Mouse (Mus musculus): ENCODE measurements around the gene Cbln3. TPM values are rescaled to one million over a fixed set of nuclear protein-coding genes. Genes with fewer than 3 reads are reported as not detected.

The Cbln3 gene
- polyA plus RNA-seq (2012; fragmentation: generic; extraction: Trizol), result 0.28 TPM

GRCm38 (mm10) chr14:55884166-55884565, at the start of gene Cbln3:
Gene Cbln3, minus strand, starts transcription at chr14:55884392.
- Histone ChIP-seq H3K79me2 (ENCODE audit: control insufficient read depth, insufficient read depth) (no peaks in the 10 kb centered on the region), H3K4me2 (ENCODE audit: low read depth) (peak within 1 kb of the TSS; percentile 81), H3K4me3 (peak within 1 kb of the TSS; percentile 86), H3ac (ENCODE audit: control insufficient read depth, insufficient read length) (peak within 1 kb of the TSS; percentile 67), H3K27me3 (ENCODE audit: control insufficient read depth, insufficient read depth, insufficient read length) (no peaks in the 10 kb centered on the region), H3K36me3 (ENCODE audit: control insufficient read depth, insufficient read depth) (peaks cover 18% of the 10 kb centered on the region)
- TF ChIP-seq POLR2AphosphoS2 (IDR thresholded peaks at IDR 0.05; ENCODE audit: insufficient read length, low read depth), result no peak

- TF ChIP-seq POLR2AphosphoS2 (IDR thresholded peaks at IDR 0.05; ENCODE audit: insufficient read length, low read depth) (no peak), SRF (IDR thresholded peaks at IDR 0.05; ENCODE audit: control insufficient read depth, insufficient read length, low read depth) (no peak), USF1 (IDR thresholded peaks at IDR 0.05; ENCODE audit: low read depth) (no peak), MYOG (IDR thresholded peaks at IDR 0.05; ENCODE audit: control insufficient read depth in 1 of 3, insufficient read depth in 1 of 3, insufficient read length in 2 of 3, low read depth in 2 of 3) (no peak), MYOD1 (IDR thresholded peaks at IDR 0.05; ENCODE audit: control insufficient read depth in 1 of 3, insufficient read length in 2 of 3, low read depth in 2 of 3) (no peak), TCF3 (IDR thresholded peaks at IDR 0.05; ENCODE audit: insufficient read length, low read depth) (no peak), MAX (IDR thresholded peaks at IDR 0.05; ENCODE audit: low read depth) (no peak), E2F4 (IDR thresholded peaks at IDR 0.05; ENCODE audit: insufficient read depth) (no peak), CEBPB (IDR thresholded peaks at IDR 0.05; ENCODE audit: insufficient read depth, poor library complexity, severe bottlenecking) (no peak), POLR2A (IDR thresholded peaks at IDR 0.05; ENCODE audit: insufficient read length, low read depth) (no peak), REST (IDR thresholded peaks at IDR 0.05; ENCODE audit: insufficient read depth, insufficient read length) (no peak), TCF12 (IDR thresholded peaks at IDR 0.05; ENCODE audit: insufficient read depth, poor library complexity, severe bottlenecking) (no peak)
- no peak overlapping the region for H3K4me2 ChIP-seq (ENCODE audit: low read depth)
- no peaks in the 10 kb centered on the region for H3K27me3 ChIP-seq (ENCODE audit: control insufficient read depth, insufficient read depth, insufficient read length)
- no peaks in the 10 kb centered on the region for H3K79me2 ChIP-seq (ENCODE audit: control insufficient read depth, insufficient read depth)
- no peak overlapping the region for H3ac ChIP-seq (ENCODE audit: control insufficient read depth, insufficient read length)
- no peak overlapping the region for H3K4me3 ChIP-seq
- H3K36me3 ChIP-seq (ENCODE audit: control insufficient read depth, insufficient read depth), result no peaks in the 10 kb centered on the region
These were observed 49.4 kb upstream of the Cbln3 start for GRCm38 (mm10) chr14:55933586-55933985.

- Histone ChIP-seq H3K79me2 (ENCODE audit: control insufficient read depth, insufficient read depth) (no peaks in the 10 kb centered on the region), H3K4me3 (no peak overlapping the region)
- TF ChIP-seq MYOD1 (IDR thresholded peaks at IDR 0.05; ENCODE audit: control insufficient read depth in 1 of 3, insufficient read length in 2 of 3, low read depth in 2 of 3) (peak in 1 of 3 experiments; percentile 44), TCF12 (IDR thresholded peaks at IDR 0.05; ENCODE audit: insufficient read depth, poor library complexity, severe bottlenecking) (no peak)
These were observed 45.2 kb upstream of the Cbln3 start for GRCm38 (mm10) chr14:55929263-55929997.

GRCm38 (mm10) chr14:55926847-55927246, 42.7 kb upstream of the Cbln3 start:
- Histone ChIP-seq H3K36me3 (ENCODE audit: control insufficient read depth, insufficient read depth) (no peaks in the 10 kb centered on the region), H3K4me3 (no peak overlapping the region), H3K79me2 (ENCODE audit: control insufficient read depth, insufficient read depth) (no peaks in the 10 kb centered on the region), H3K4me2 (ENCODE audit: low read depth) (no peak overlapping the region), H3ac (ENCODE audit: control insufficient read depth, insufficient read length) (no peak overlapping the region), H3K27me3 (ENCODE audit: control insufficient read depth, insufficient read depth, insufficient read length) (no peaks in the 10 kb centered on the region)
- TF ChIP-seq MYOG (IDR thresholded peaks at IDR 0.05; ENCODE audit: control insufficient read depth in 1 of 3, insufficient read depth in 1 of 3, insufficient read length in 2 of 3, low read depth in 2 of 3) (no peak), MAX (IDR thresholded peaks at IDR 0.05; ENCODE audit: low read depth) (no peak), TCF12 (IDR thresholded peaks at IDR 0.05; ENCODE audit: insufficient read depth, poor library complexity, severe bottlenecking) (no peak)

More at GRCm38 (mm10) chr14:55929263-55929997, 45.2 kb upstream of the Cbln3 start:
- H3K36me3 ChIP-seq (ENCODE audit: control insufficient read depth, insufficient read depth), result no peaks in the 10 kb centered on the region
- peak overlapping the region; percentile 10 for H3K4me2 ChIP-seq (ENCODE audit: low read depth)
- no peak overlapping the region for H3ac ChIP-seq (ENCODE audit: control insufficient read depth, insufficient read length)
- no peaks in the 10 kb centered on the region for H3K27me3 ChIP-seq (ENCODE audit: control insufficient read depth, insufficient read depth, insufficient read length)

GRCm38 (mm10) chr14:55922475-55923232, 38.5 kb upstream of the Cbln3 start:
- H3K4me3 ChIP-seq, result no peak overlapping the region
- TF ChIP-seq USF1 (IDR thresholded peaks at IDR 0.05; ENCODE audit: low read depth) (no peak), MAX (IDR thresholded peaks at IDR 0.05; ENCODE audit: low read depth) (no peak)
- no peaks in the 10 kb centered on the region for H3K79me2 ChIP-seq (ENCODE audit: control insufficient read depth, insufficient read depth)
- no peak overlapping the region for H3K4me2 ChIP-seq (ENCODE audit: low read depth)
- H3K27me3 ChIP-seq (ENCODE audit: control insufficient read depth, insufficient read depth, insufficient read length), result no peaks in the 10 kb centered on the region
- no peak overlapping the region for H3ac ChIP-seq (ENCODE audit: control insufficient read depth, insufficient read length)
- no peaks in the 10 kb centered on the region for H3K36me3 ChIP-seq (ENCODE audit: control insufficient read depth, insufficient read depth)
